Mouse (Mus musculus) erythroblast, embryonic 14.5 days (primary cell): Measurements from ENCODE around the gene Slfn3.

Experiments
- GATA1 ChIP-seq: IDR thresholded peaks from 2 replicates; pipeline ENCODE4 v1.6.1; 2012; ENCODE audit warnings: low read length, inconsistent platforms, mixed read lengths
- TAL1 ChIP-seq: IDR thresholded peaks from 3 replicates; pipeline ENCODE4 v1.6.1; 2012; ENCODE audit warnings: low read length, inconsistent platforms, mixed read lengths

- TF ChIP-seq TAL1 (no peak), GATA1 (no peak)
These were observed 25.0 kb downstream of the Slfn3 start for GRCm38 (mm10) chr11:83216119-83216518.
